Mouse (Mus musculus): ENCODE measurements around the gene Galnt2. TPM values are rescaled to one million over a fixed set of nuclear protein-coding genes. Genes with fewer than 3 reads are reported as not detected.

Gene Galnt2
- total RNA-seq, 2 experiments from 2014 or later: 53.0 to 58.8 TPM

DNA sequence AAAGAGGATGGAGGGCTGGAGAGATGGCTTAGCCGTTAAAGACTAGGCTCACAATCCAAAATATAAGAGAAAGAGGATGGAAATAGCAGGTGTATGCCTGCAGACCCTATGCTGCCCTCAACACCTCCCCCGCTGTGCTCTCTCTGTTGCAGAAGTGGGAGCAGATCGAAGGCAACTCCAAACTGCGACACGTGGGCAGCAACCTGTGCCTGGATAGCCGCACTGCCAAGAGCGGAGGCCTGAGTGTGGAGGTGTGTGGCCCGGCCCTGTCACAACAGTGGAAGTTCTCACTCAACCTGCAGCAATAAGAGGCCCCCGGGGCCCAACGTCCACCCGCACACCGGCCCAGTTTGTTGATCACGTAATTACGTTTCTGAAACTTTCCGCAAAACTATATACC lies 112.0 kb downstream of the Galnt2 start:
- intact Hi-C loops (cut with DNase I): no loop called here
- H3K4me3 ChIP-seq: no peak overlapping the region
- H3K27ac ChIP-seq: no peak overlapping the region
- peak in 1 of 2 experiments; percentile 37 for DNase-seq (ENCODE audit: extremely low spot score in 1 of 2, low spot score in 2 of 2)
- TF ChIP-seq CTCF (IDR thresholded peaks at IDR 0.05): no peak

DNA sequence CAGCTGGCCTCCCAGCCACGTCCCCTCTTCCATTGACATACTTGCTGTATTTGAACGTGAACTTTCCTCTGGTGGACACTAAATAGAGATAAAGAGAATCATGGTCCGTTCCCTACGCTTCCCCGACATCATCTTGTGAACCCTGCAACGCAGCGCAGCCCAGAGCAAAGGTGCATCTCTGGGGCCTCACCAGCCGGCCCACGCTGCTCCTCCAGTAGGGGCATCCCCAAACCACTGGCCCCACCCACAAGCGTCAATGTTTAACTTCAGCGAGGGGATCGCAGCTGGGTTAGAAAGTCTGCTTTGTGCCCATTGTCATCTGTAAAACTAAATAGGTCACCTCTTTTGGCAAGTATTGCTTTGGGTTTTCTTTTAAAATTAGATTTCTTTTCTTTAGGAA lies 112.8 kb downstream of the Galnt2 start:
- intact Hi-C loops (cut with DNase I): no loop called here
- no peak for TF ChIP-seq CTCF (IDR thresholded peaks at IDR 0.05)
- DNase-seq (ENCODE audit: extremely low spot score in 1 of 2, low spot score in 2 of 2): no peak

DNA sequence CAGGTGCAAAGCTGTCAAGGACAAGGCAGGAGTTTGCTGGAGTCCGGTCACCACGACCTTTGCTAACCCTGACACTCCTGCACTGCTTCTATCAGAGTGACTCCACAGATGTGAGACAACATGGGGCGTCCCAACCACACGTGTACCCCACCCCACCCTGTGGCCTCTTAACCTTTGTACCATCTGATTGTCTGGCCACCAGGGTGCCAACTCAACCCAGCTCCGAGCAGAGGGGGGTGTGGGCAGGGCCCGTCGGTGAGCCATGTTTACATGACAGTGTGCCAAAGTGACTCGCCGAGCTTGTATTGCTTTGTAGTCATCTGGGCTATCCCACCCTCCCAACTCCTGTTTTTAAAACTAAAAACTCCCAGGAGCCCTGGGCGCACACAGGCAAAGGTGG lies 113.9 kb downstream of the Galnt2 start:
- TF ChIP-seq CTCF (IDR thresholded peaks at IDR 0.05): no peak
- intact Hi-C loops (cut with DNase I): loop anchor here (5.0 kb wide), 1 partner anchor 558 kb away; no protein-coding TSS in a partner anchor
- no peak overlapping the region for H3K4me3 ChIP-seq
- no peak for DNase-seq (ENCODE audit: extremely low spot score in 1 of 2, low spot score in 2 of 2)
- H3K27ac ChIP-seq: no peak overlapping the region

More for the DNA sequence above, 112.8 kb downstream of the Galnt2 start:
- H3K27ac ChIP-seq: no peak overlapping the region
- H3K4me3 ChIP-seq: no peak overlapping the region

DNA sequence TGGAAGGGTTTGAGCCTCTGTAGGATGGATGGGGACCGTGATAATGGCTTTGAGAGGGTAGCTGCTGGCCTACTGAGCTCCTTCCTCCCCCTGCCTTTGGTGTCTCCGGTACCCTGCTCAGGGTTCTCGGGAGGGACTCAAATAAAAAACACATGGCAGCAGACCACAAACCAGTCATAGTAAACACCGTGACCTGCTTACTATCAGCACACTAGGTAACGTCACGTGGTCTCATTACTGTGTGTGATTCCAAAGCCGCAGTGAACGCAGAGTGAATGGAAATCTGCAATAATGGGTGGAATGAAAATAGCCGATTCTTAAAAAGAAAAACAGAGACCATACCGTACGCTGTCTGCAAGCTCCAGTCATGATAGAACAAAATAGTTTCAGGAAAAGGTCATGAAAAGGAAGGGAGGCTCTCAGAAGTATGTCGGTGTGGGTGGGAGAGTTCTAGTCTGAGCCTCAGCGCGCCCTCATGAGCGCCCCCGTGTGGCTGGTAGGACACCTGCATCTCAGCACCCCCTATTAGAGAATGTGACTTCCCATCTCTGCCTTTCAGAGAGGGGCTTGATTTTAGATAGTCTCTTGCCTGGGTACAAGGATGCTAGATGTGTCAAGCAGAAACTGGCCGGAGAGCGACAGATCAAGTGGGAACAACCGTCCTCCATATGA lies 115.8 kb downstream of the Galnt2 start:
- H3K27ac ChIP-seq: no peak overlapping the region
- peak; percentile 51 to 68 for DNase-seq (ENCODE audit: extremely low spot score in 1 of 2, low spot score in 2 of 2)
- H3K4me3 ChIP-seq: no peak overlapping the region
- intact Hi-C loops (cut with DNase I): loop anchor here (1.0 to 5.0 kb wide), 2 partner anchors 115 to 560 kb away; no protein-coding TSS in a partner anchor
- peak; percentile 94 for TF ChIP-seq CTCF (IDR thresholded peaks at IDR 0.05)

DNA sequence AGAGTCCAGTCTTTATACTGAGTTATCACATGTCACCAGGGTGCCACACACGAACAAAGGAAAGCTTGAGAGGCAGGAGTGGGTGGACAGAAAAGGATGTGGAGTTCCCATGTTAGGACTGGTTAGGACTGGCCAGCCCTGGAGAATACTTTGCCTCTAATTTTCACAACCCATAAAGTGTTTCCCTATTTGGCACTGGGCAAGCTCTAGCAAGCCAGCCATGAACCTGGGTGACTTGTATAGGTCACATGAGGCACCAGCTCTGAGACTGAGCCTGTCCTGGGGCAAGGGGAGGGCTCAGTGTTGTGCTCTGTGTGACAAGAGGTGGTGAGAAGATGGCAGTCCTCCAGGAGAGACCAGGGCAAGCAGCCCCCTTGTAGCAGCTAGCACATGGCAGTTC lies 116.9 kb downstream of the Galnt2 start:
- Histone ChIP-seq H3K27ac (no peak overlapping the region), H3K4me3 (no peak overlapping the region)
- intact Hi-C loops (cut with DNase I): loop anchor here (2.0 to 5.0 kb wide), 2 partner anchors 423 to 561 kb away; no protein-coding TSS in a partner anchor
- TF ChIP-seq CTCF (IDR thresholded peaks at IDR 0.05): no peak
- no peak for DNase-seq (ENCODE audit: extremely low spot score in 1 of 2, low spot score in 2 of 2)

DNA sequence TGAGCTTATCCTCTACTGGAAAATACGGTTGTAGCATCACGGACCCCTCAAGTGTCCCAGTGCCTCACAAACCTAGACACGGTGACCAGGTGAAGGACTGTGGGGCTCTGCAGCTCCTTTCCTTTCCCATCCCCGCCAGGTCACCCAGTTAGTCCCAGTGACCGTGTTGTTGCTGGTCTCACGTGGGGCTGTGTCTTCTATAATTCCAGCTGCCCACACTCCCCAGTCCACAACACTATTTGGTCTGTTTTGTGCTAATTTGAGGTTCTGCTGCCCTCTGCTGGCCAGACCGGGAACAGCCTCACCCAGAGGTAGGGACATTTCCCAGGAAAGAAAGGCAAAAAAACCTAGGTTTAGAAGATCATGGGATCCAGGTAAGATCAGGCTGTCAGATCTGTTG lies 118.5 kb downstream of the Galnt2 start:
- no peak overlapping the region for H3K27ac ChIP-seq
- DNase-seq (ENCODE audit: extremely low spot score in 1 of 2, low spot score in 2 of 2): peak; percentile 82 to 90
- peak; percentile 98 for TF ChIP-seq CTCF (IDR thresholded peaks at IDR 0.05)
- H3K4me3 ChIP-seq: no peak overlapping the region
- intact Hi-C loops (cut with DNase I): loop anchor here (1.0 to 5.0 kb wide), 3 partner anchors 297 to 562 kb away; no protein-coding TSS in a partner anchor

DNA sequence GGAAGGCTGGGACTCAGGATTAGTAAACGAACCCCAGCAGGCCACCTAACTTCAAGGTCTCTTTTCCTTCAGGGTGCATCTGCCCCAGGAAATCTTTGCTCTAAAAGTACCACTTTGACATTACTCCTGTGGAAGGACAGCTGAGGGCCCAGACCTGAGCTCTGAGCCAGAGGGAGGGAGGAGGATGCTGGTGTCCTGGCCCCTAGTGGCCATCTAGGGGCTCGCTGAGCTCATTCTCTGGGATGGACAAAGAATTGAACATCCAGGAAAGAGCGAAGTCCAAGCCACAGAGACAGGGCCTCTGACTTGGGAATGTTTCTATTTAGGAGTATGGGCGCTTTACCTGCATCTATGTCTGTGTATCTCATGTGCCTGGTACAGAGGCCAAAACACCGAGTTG lies 120.4 kb downstream of the Galnt2 start:
- Histone ChIP-seq H3K4me3 (no peak overlapping the region), H3K27ac (no peak overlapping the region)
- TF ChIP-seq CTCF (IDR thresholded peaks at IDR 0.05): peak; percentile 28
- DNase-seq (ENCODE audit: extremely low spot score in 1 of 2, low spot score in 2 of 2): no peak
- intact Hi-C loops (cut with DNase I): no loop called here

DNA sequence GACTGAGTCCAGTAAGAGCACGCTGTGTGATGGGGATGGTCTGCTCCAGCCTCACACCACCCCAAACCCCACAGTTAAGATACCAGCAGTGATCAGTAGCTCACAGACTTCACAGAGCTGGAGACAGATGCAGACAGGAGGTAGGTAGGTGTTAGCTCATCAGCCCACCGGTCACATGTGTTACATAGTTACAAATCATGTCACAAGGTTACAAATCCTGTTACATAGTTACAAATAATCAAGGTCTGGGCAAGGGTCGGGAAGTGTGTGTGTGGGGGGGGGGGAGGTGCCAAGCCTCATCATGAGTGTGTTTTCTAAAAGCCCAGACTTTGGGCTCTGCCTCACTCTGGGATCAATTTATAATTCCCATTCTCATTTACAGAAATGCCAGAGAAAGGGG lies 129.7 kb downstream of the Galnt2 start:
- DNase-seq (ENCODE audit: extremely low spot score in 1 of 2, low spot score in 2 of 2): no peak
- Histone ChIP-seq H3K4me3 (no peak overlapping the region), H3K27ac (no peak overlapping the region)
- TF ChIP-seq CTCF (IDR thresholded peaks at IDR 0.05): no peak
- intact Hi-C loops (cut with DNase I): no loop called here

DNA sequence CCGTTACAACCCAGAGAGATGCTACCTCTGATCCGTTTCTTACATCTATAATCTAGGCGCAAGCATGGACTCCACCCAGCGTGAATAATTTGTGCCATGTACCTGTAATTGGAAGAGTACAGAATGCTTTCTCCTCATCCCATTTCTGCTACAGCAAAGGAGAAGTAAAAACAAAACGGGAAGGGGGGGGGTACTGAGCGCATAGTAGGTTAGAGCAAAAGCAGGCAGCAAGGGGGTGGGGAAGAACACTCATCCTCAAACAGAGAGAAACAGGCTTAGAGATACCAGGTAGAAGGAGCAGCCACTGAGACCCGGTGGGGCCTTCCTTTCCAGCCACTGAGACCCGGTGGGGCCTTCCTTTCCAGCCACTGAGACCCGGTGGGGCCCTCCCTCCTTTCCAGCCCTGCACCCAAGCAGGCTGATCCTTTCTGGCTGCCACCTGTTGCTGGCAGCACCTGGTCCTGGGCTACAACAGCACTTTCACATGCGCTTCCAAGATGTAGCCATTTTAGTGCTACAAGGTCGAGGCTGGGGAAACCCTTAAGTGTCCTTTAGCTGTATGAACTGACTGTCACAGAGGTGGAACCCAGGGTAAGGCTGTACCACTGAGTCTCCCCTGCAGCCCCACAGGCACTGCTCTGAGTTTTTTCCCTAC lies 130.7 kb downstream of the Galnt2 start:
- DNase-seq (ENCODE audit: extremely low spot score in 1 of 2, low spot score in 2 of 2): no peak
- Histone ChIP-seq H3K4me3 (no peak overlapping the region), H3K27ac (no peak overlapping the region)
- no peak for TF ChIP-seq CTCF (IDR thresholded peaks at IDR 0.05)
- intact Hi-C loops (cut with DNase I): no loop called here

DNA sequence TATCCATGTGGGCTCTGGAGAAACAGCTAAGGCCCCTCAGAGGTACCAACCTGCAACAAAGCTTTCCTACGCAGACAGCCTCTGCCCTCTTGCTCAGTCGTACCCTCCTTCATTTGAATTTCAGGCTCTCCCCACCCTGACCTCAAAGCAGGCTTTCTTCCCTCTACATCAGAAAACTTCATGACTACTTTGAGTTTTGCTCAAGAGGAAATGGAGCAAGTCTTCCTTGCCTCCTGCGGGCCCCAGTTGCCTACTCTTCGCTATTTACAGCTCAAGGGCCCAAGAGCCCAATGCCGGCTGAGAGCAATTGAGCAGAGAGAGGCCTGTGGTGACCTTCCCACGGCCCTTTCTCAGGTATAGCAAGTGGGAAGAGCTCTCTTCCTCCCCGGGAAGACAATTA lies 131.4 kb downstream of the Galnt2 start:
- DNase-seq (ENCODE audit: extremely low spot score in 1 of 2, low spot score in 2 of 2): no peak
- no peak for TF ChIP-seq CTCF (IDR thresholded peaks at IDR 0.05)
- intact Hi-C loops (cut with DNase I): no loop called here
- H3K27ac ChIP-seq: no peak overlapping the region
- no peak overlapping the region for H3K4me3 ChIP-seq

DNA sequence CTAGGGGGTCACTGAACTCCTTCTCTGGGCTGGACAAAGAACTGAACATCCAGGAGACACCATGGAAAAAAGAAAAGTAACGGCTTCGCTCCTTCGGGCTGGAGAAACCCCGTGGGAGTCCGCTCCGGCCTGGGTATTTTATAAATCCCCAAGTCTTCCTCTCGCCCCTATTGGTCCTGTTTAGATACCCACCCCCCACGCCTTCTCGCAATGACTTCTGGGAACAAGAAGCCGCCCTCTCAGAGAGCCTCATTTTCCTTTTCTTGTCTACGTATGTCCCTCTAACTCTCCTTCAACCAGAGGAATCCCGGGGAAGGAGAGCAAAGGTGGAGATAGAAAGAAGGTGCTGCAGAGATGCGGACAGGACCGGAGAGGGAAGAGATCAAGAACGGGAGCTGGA lies 132.1 kb downstream of the Galnt2 start:
- Histone ChIP-seq H3K27ac (no peak overlapping the region), H3K4me3 (no peak overlapping the region)
- no peak for TF ChIP-seq CTCF (IDR thresholded peaks at IDR 0.05)

DNA sequence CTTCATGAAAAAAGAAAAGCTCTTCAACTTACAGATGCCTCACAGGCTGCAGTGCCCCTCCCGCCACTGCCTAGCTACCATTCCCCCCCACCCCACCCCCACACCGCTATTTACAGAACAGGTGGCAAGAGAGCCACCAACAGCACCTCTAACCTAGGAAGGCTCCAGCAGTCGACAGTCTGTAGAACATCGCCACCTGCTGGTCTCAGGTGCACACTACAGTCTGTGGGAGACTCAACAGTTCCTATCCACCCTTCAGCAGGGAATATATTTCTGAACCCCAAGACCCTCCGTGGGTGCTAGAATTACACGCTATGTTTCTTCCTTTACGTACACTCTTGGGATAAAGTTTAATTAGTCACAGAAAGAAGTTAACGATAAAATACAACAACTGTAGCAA lies 137.0 kb downstream of the Galnt2 start:
- DNase-seq (ENCODE audit: extremely low spot score in 1 of 2, low spot score in 2 of 2): peak; percentile 67 to 73
- peak; percentile 81 for TF ChIP-seq CTCF (IDR thresholded peaks at IDR 0.05)
- no peak overlapping the region for H3K27ac ChIP-seq
- intact Hi-C loops (cut with DNase I): no loop called here
- no peak overlapping the region for H3K4me3 ChIP-seq

More for the DNA sequence above, 132.1 kb downstream of the Galnt2 start:
- DNase-seq (ENCODE audit: extremely low spot score in 1 of 2, low spot score in 2 of 2): no peak
- intact Hi-C loops (cut with DNase I): no loop called here
